Mouse (Mus musculus): ENCODE measurements around the gene Snrpd3.

DNA sequence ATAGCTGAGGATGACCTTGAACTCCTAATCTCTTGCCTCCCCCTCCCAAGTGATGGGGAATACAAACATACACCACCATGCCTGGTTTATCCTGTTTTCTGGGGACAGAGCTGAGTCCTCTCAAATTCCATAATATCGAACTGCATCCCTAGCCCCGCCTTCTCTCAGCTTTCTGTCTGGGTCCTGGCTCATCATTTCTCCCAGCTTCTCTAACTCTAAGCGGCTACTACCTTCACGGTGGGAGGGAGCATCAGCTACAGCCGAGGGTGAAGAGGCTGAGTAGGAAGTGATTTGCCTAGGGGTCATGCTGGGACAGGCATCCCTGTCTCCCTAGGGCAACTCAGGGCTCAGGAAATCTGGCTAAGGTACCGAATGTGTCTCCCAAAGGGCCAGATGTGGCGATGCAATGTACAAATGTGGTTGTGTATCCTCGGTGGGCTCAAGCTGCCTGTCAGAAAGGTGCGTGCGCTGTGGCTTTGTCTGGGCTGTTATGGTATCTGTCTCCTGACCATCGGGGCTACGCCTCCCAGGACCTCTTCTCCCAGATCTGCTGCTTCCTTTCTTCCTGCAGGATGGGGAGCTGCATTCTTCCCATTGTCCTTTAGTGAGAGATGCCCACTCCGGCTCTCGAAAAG, 41.8 kb downstream of the Snrpd3 start:
- no peak for TF ChIP-seq CTCF (IDR thresholded peaks at IDR 0.05; ENCODE audit: low read depth, low read length)
- no peak for TF ChIP-seq POLR2A (IDR thresholded peaks at IDR 0.05; ENCODE audit: insufficient read depth, low read length)
- no peak for TF ChIP-seq EP300 (IDR thresholded peaks at IDR 0.05; ENCODE audit: insufficient read depth, low read depth, low read length)
